Comparison of ENCODE assay signal across 17 mouse cellular contexts in genomic region chr11:63142311-63142710, GRCm38 (mm10). TPM values are rescaled to one million over a fixed set of nuclear protein-coding genes. Genes with fewer than 3 reads are reported as not detected.
"Had no signal": no experiment of that assay in that cellular context is flagged by ENCODE, and none has a peak within 500 bp of the region (broad histone marks: within the 10 kb centered on the region; RNA-seq: fewer than 3 reads in every experiment).

No protein-coding gene starts in this region.

- H3K27ac ChIP-seq: kidney, postnatal 0 days; liver, embryonic 15.5 days; macrophage; midbrain, embryonic 12.5 days; neural tube, embryonic 15.5 days; stomach, postnatal 0 days had no signal

- H3K9me3 ChIP-seq: liver, embryonic 15.5 days; midbrain, embryonic 12.5 days; neural tube, embryonic 15.5 days had no signal

- H3K9ac ChIP-seq: liver, embryonic 15.5 days; midbrain, embryonic 12.5 days; neural tube, embryonic 15.5 days had no signal

- H3K4me2 ChIP-seq: liver, embryonic 11.5 days; liver, embryonic 15.5 days; midbrain, embryonic 12.5 days; neural tube, embryonic 15.5 days had no signal

- H3K36me3 ChIP-seq: liver, embryonic 15.5 days; midbrain, embryonic 12.5 days; neural tube, embryonic 15.5 days had no signal

- H3K4me3 ChIP-seq: liver, embryonic 15.5 days; midbrain, embryonic 12.5 days; neural tube, embryonic 15.5 days had no signal

- H3K4me1 ChIP-seq: liver, embryonic 15.5 days; midbrain, embryonic 12.5 days; neural tube, embryonic 15.5 days had no signal

- DNase-seq: kidney, adult 11 months; kidney, adult 9 months; kidney, postnatal 36 days; layer of hippocampus, adult 9-11 months; layer of hippocampus, postnatal 36 days; right cerebral cortex, adult 18-20 months; right cerebral cortex, postnatal 25 days; thymus, postnatal 14 days had no signal

- ATAC-seq: midbrain, embryonic 16.5 days had no signal

- H3K27me3 ChIP-seq: midbrain, embryonic 12.5 days; neural tube, embryonic 15.5 days had no signal

RNA-seq across cellular contexts. Expression of gene Pmp22, which starts 13.5 kb away (rescaled TPM):
- total RNA-seq: megakaryocyte-erythroid progenitor cell, adult 5-6 weeks had no signal
